Mouse (Mus musculus) layer of hippocampus, adult 8-10 months (tissue): ENCODE measurements around the gene Cdkal1. TPM values are rescaled to one million over a fixed set of nuclear protein-coding genes. Genes with fewer than 3 reads are reported as not detected.

Source experiments
- DNase-seq, 2 experiments: peaks; one replicate each; pipeline ENCODE4 v3.0.0; 2022; ENCODE audit warnings: low spot score in 2 of 2
- total RNA-seq, 4 experiments: library from RNA; stranded (reverse); gene quantifications; 2 replicates each; pipeline ENCODE4 v1.2.4; 2022

Cdkal1 gene
- total RNA-seq, 4 experiments from 2014 or later: 28.2 to 31.9 (median 29.1) TPM

DNA sequence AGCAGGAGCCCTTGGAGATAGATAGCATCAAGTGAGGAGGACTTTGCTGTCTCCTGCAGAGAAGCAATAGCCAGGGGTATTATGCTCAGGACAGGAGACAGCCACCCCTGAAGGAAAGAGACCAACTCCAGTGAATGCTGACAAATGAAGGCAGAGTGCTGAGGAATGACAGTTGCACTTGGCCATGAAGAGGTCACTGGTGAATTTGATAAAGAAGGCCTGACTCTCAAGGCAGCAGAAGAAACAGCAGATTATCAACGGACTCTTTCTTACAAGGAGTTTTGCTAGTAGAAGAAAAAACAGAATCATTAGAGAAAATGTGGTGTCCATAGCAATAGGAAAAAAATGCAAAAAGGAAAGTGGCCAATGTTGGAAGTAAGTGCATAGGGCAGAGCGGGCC lies 37.2 kb downstream of the Cdkal1 start:
- no peak for DNase-seq

DNA sequence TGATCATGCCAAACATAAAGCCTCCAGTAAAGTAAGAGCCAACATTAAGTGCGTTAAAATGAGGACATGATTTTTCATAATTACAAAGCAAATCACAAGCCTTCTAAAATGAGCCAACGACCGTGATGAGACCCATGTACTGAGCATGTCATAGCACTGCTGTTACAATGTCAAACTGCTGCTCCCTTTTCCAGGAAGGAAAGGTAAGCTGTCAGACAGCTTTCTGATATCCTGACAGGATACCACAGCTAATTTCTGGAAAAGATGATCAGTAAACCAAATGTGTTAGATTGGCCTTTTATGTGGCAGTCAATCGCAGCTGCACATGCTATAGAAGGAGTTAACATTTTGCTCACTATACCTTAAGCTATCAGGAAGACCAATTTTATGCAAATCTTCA lies 44.7 kb downstream of the Cdkal1 start:
- DNase-seq: no peak

DNA sequence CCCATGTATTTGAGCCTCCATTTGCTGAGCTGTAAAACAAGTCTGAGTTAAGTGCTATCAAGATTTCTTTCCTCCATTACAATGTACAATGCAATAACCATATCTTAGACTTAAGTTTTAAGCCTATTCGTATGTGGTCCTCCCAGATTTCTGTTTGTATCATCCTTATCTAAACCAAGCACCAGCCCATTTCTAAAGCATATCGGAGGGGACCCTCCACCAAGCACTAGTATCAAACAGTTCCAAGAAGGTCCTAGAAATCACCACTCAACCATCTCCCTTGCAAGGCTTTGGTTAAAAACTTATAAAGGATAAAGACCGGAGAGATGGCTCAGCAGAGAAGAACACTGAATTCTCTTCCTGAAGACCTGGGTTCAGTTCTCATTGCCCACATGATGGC lies 47.1 kb downstream of the Cdkal1 start:
- no peak for DNase-seq

DNA sequence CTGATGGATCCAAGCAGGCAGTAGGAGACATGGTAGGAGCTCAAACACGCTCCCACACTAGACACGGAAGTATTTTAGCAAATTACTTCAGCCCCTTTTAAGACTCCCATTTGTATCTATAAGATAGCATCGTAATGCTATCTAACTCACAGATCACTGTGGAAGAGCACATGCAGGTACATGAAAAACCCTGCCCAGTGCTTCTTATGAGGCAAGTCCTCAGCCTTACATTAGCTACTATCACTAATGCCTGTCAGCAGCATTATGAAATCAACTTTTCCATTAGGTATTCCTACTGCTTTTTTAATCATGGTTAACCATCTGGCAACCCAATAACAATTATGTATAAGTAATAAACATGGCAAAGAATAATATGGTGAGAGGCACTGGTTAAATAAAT lies 47.5 kb downstream of the Cdkal1 start:
- no peak for DNase-seq

DNA sequence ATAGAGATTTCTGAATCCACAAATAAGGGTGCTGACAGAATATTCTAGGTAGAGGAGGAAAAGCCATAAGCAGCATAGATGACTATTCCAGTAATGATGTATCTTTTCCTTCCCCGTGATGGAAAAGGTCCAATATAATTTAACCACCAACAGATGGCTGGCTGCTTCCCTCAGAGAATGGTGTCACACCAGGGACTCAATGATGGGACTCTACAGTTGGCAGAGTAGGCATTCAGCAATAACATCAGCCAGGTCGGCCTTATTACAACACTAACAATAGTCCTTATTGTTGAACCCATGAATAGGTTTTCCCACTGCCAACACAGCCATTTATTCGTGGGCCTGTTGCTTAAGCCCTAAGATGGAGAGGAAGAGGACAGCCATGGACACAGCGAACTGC lies 48.6 kb downstream of the Cdkal1 start:
- no peak for DNase-seq

DNA sequence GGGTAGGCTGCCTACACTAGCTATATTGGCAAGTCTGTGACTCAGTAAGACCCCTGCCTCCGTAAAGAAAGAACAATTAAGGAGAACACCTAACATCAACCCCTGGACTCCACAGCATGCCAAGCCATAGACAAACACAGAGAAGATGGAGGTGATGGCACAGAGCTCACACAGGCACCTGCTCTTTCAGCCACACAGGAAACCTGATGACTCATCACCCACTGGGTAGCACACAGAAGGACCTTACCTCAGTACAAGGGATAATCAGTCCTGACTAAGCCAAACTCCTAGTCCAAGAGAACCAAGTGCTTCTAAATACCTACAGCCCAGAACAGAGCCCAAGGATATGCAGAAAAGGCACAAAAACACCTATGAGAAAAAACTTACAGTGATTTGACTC lies 50.2 kb downstream of the Cdkal1 start:
- no peak for DNase-seq

DNA sequence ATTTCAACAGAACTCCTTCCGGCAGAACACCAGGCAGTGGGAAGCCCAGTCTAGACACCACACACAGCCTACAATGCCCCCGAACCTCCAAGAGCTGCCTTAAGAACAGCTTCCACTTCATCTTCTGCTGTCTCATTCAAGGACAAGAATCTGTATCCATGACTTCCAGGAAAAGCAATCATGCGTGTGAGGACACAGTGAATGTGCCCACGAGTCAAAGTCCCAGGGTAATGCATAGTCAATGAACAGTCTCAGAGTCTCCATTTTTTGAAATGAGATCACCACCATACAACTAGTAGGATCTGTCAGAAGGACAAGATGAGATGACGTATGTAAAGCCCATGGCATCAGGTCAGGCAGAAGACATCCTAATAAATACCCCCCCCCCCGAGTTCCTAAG lies 51.4 kb downstream of the Cdkal1 start:
- DNase-seq: no peak

DNA sequence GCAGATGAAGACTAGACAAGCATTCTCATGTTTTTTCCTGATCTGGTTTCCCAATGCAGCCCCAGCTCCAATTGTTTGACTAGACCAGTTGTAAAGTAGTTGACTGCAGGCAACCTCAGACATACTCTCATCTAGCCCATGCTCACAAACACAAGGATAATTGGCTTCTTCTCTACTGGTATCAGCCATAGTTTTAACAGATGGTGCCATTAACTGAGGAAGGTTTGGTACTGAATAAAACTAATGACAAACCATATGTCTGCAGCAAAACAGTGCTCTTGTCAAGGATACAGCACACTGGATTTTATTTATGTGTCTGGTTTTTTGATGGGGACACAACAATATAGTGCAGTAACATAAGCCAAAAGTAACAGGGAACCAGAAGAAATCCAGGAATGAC lies 52.8 kb downstream of the Cdkal1 start:
- DNase-seq: no peak

DNA sequence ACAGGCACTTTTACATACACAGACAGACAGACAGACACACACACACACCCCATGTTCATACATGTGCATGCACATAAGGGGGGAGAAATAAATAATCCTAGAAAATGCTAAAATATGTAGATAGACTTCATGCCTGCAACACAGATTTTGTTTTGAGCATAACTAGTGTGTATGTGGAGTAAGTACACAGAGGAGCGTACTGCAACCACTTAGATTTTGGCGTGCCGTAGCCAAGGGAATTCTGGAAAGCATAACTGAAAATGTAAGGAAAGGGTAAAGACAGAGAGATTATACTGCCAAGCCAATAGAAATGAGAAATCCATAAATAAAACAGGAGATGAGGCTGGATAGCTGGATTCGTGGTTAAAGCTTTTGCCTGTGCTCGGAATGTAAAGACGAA lies 55.4 kb downstream of the Cdkal1 start:
- no peak for DNase-seq

DNA sequence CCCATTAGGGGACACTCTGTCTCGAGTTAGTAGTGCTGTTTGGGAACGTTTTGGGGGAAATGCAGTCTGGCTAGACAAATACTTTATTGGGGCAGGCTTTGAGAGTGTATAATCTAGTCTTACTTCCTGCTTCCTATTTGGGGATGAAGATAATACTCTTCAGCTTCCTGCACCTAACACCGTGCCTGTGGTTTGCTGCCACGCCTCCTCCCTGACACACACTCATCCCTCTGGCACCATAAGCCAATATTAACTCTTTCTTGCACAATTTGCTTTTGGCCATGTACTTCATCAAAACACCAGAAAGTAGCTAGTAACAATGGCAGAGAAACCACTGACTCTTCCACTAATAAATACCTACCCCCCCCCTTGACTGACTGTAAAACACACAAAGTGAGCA lies 63.4 kb downstream of the Cdkal1 start:
- no peak for DNase-seq

DNA sequence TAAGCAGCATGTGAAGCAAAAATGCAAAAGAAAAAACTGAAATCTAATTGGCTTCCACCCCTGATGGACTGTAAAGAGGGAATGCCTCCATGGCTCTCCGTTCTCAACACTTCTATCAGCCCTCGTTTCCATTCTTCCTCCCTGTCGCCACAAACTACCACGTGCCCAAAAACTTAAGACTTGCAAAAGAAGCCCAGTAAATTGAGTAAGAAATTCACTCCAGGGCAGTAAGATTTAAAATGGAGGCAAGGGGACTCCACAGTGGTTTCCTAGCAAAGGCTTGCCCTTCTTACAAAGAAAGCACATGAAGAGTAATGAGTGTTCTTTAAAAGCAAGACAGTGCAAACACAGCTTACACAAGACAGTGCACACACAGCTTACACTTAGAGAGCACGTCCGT lies 64.0 kb downstream of the Cdkal1 start:
- DNase-seq: no peak

DNA sequence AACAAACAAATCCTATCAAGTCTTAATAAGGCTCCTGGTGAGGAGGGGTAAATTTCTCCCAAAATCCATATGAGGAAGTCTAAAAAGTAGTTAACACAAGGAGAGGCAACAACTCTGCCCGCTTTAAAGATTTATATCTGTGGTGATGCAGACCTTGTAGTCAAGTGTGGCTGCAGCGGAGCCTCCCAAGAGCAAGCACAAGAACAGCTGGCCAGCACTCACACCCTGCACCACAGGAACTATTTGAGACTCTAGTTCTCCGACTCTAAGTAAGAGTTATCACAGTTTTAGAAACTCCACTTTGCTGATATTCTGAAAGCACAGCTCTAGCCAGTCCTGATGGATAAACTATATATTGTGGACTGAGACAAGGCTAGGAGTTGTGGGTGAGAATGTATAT lies 68.5 kb downstream of the Cdkal1 start:
- DNase-seq: no peak

DNA sequence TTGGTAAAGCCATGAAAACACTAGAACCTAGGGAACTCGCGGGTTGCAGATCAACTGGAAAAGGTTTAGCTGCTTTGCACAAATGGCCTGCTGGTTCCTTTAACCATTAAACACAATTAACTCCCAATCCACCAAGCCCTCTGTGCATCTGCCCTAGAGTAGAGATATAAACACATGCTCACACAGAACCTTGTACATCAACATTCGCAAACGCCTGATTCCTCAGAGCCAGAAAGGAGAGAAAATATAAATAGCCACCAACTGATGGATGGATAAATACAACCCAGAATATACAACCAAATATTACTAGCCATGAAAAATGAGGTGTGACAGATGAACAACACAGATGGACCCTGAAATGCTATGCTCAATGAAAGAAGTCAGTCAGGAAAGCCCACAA lies 70.6 kb downstream of the Cdkal1 start:
- DNase-seq: no peak

DNA sequence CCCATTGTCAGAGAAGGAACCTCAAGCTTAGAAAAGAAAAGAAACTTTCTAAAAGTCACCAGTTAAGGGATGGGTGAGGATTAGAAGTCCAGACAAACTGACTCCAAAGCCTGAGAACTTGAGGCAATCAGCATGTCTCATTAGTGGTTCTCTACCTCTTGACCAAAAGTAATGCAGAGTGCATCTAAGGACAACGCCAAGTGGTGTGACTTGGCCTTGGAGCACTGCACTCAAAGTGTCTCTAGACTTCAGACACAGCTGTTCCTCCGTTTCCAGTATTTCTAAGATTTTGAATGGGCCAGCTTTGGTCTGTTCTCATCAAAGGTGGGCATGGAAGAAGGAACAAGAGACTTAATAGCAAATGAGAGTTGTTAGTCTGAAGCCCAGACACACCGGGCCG lies 74.1 kb downstream of the Cdkal1 start:
- DNase-seq: no peak

DNA sequence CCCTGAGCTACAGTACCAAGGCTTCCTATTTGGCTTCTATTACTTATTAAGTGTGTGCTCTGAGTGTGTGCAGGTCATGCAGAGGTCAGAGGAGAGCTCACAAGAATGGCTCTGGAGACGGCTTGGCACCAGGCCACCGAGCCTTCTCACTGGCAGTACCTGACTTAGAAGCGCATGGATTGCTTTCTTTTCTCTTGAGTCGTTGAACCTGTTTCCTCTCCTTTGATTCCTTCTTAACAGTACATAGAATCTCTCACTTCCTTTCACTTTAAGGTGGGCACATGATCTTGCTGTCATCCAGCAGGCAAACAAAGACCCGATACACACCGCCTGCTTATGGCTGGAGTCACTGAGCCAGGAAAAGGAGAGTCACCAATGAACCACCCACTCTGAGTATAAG lies 74.8 kb downstream of the Cdkal1 start:
- no peak for DNase-seq

DNA sequence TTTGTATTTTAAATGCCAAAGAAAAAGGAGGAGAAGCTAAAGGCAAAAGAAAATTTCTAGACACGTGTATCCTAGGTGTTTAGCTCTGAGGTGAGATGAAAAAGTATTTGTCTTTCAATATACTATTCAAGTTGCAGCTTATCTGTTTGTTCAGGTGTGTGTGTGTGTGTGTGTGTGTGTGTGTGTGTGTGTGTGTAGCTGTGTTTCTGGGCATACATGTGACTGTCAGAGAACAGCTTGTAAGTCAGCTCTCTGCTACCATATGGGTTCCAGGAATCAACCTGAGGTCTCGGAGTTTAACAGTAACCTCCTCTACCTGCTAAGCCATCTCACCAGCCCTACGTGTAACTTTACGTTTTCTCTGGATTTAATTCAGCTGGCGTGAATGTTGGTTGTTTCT lies 76.0 kb downstream of the Cdkal1 start:
- no peak for DNase-seq

DNA sequence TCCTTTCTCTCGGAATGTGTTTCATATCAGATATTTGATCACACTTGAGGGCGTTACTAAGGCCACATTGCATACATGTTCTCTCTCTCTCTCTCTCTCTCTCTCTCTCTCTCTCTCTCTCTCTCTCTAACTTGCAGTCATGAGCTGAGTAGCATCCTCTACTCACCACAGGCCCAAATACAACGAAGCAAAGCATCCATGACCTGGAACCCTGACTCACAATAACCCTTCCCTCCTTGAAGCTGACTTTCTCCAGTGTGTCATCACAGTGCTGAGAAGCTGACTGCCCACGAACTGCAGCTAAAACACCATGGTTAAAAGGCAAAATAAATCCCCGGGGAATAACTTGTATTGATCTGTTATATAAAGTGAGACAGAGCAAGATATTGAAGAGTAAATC lies 76.4 kb downstream of the Cdkal1 start:
- DNase-seq: no peak

DNA sequence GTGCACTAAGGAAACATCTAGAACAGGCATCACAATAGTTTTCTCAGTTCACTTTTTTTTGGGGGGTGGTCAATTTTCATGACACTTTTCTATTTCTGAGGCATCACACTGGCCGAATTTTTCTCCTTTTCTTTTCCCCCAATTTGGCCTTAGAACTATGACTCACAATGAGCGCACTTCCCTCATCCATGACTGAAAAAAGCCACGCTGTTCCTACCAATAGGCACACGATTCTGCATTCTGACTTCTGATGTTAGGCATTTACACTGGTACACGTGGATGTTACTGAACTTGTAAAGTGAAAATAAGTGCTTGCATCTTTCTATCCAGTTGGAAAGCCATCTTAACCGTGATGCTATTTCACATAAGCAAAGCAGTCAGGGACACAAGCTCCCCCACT lies 77.3 kb downstream of the Cdkal1 start:
- no peak for DNase-seq

DNA sequence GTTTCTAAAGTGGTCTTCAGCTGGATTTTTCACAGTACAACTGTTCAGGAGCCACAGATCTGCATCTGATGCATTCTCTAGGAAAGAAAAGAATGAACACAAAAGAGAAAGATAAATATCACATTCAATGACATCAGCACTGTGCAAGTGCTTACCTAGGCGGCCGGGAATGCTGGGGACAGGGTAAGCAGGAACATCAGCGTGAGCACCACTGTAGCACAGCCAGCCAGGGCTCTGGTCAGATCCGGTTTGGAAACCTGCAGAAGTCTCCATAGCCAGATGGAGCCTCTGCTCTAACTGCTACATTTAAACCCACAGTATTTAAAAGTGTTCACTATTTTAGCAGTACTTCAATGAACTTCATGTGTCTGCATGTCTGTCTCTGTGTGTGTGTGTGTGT lies 78.2 kb downstream of the Cdkal1 start:
- DNase-seq: no peak

DNA sequence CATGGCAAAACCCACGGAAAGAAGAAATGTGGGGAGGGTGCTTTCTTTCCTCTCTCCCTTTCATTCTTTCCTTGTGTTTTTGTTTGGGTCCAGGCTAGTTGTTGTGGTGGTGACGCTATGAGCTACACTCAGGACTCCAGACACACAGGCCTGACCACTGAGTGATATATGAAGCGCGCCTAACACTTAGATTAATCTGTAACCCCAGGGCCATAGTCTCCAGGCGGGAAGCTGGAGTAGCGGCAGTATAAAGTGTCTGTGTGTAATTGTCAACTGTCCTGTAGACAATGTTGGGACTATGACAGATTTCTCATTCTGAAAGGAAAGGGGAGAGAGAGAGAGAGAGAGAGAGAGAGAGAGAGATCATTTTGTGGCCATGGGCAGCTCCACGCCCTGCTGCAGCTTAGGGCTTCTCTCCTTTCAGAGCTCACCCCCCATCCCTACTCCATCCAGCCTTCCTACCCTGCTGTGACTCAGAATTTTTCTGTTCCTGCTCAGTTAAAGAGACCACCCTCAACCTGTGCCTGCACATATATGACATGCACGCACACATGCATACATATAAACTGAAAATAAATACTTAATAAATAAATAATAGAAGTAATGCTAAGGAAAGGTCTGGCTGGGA lies 79.8 kb downstream of the Cdkal1 start:
- DNase-seq: no peak

DNA sequence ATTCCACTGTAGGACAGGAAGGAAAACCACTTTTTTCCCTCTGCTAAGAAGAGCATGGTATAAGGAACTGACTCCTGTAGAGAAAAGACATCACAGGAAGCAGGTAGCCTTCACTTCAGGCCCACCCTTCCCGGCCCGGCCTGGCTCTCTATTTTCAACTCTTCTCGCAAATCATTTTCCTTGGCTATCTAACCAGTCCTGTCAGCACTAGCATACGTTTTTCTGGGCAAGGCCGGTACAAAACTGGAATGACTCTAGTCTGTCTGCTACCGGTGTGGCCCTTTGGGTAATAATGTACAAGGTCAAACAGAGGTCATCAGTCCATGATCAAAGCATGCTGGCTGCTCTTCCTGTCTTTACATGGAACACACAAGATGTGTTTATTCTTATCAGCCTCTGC lies 81.9 kb downstream of the Cdkal1 start:
- no peak for DNase-seq

DNA sequence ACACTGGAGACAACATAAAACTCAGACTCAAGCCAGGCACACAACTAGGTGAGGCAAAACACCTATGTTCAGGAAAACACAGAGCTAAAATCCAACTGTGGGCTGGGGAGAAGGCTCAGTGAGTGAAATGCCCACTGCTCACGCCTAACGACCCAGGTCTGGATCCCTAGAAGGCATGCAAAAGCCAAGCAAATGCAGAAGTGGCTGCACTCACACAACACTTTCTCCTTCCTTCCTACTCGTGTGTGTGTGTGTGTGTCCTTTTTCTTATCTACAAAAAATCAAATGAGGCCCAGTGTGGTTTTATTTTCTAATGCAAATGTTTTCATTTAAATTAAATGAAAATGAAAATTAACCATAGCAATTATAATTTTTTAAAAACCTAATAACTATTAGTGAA lies 82.5 kb downstream of the Cdkal1 start:
- no peak for DNase-seq

DNA sequence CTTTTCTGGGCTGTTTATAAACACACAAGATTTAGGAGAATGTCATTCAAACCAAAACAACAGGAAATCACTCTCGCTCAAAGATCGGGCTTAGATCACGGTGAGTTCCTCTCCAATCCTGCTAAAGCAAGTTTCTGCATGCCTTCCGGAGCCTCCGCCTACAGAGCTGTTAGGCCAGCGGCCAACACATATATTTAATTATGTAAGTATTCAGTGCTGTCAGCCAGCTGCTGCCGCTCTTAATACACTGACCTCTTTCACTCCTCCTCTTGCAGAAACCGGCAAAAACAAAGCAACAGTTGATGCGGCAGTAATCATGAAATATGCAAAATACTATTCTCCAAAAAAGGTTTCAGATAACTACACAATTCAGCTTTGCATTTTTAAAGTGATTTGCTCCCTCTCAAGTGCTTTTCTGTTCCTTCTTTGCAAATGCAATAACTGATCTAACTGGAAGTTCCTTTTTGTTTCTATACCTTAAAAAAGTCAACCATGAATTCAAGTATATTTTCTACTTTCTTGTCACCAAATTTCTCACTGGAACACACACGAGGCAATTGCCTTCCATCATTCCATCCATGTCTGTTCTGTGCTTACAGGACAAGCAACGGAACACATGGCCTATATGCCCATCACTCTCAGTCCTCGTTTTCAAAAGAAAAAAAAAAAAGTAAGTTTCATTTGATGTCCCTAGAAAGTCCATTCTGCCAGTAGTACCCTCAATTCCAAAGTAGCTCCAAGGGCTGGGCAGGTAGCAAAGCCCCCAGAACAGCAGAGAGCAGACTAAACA lies 85.6 kb downstream of the Cdkal1 start:
- DNase-seq: peak; percentile 30 to 41
